Mouse (Mus musculus): ENCODE measurements around the gene Cbx4.

Cbx4 gene

GRCm38 (mm10) chr11:119085279-119086062 is 550 bp downstream of the Cbx4 start:
- peak; percentile 84 for DNase-seq (ENCODE audit: extremely low spot score, low spot score)

- DNase-seq (ENCODE audit: extremely low spot score, low spot score): peak; percentile 60
These were observed 1.4 kb downstream of the Cbx4 start for GRCm38 (mm10) chr11:119084446-119085278.

GRCm38 (mm10) chr11:119083724-119084445 is 2.1 kb downstream of the Cbx4 start:
- peak; percentile 33 for DNase-seq (ENCODE audit: extremely low spot score, low spot score)

- peak; percentile 35 for DNase-seq (ENCODE audit: extremely low spot score, low spot score)
These were observed 3.1 kb downstream of the Cbx4 start for GRCm38 (mm10) chr11:119082638-119083599.

- no peak for DNase-seq (ENCODE audit: extremely low spot score, low spot score)
These were observed 4.0 kb downstream of the Cbx4 start for GRCm38 (mm10) chr11:119081839-119082637.

- peak; percentile 65 for DNase-seq (ENCODE audit: extremely low spot score, low spot score)
These were observed 4.7 kb downstream of the Cbx4 start for GRCm38 (mm10) chr11:119081148-119081838.

- peak; percentile 50 for DNase-seq (ENCODE audit: extremely low spot score, low spot score)
These were observed 5.4 kb downstream of the Cbx4 start for GRCm38 (mm10) chr11:119080461-119081147.

- peak; percentile 27 for DNase-seq (ENCODE audit: extremely low spot score, low spot score)
These were observed 6.6 kb downstream of the Cbx4 start for GRCm38 (mm10) chr11:119079445-119079837.

- peak; percentile 50 for DNase-seq (ENCODE audit: extremely low spot score, low spot score)
These were observed 7.2 kb downstream of the Cbx4 start for GRCm38 (mm10) chr11:119078691-119079444.

- no peak for DNase-seq (ENCODE audit: extremely low spot score, low spot score)
These were observed 8.3 kb downstream of the Cbx4 start for GRCm38 (mm10) chr11:119077755-119078154.

GRCm38 (mm10) chr11:119075805-119076204 is 10.2 kb downstream of the Cbx4 start:
- DNase-seq (ENCODE audit: extremely low spot score, low spot score): no peak

- no peak for DNase-seq (ENCODE audit: extremely low spot score, low spot score)
These were observed 12.1 kb downstream of the Cbx4 start for GRCm38 (mm10) chr11:119073876-119074433.

- DNase-seq (ENCODE audit: extremely low spot score, low spot score): no peak
These were observed 13.0 kb downstream of the Cbx4 start for GRCm38 (mm10) chr11:119072986-119073385.

- no peak for DNase-seq (ENCODE audit: extremely low spot score, low spot score)
These were observed 13.8 kb downstream of the Cbx4 start for GRCm38 (mm10) chr11:119072239-119072638.

GRCm38 (mm10) chr11:119066841-119067240 is 19.2 kb downstream of the Cbx4 start:
- DNase-seq (ENCODE audit: extremely low spot score, low spot score): no peak

GRCm38 (mm10) chr11:119059256-119059655 is 26.8 kb downstream of the Cbx4 start:
- DNase-seq (ENCODE audit: extremely low spot score, low spot score): no peak

Measured in neural tube, embryonic 10.5 days (tissue).